Mouse (Mus musculus): ENCODE results near the gene Pgd.
A peak's percentile ranks its signal among the peaks of the same experiment; 100 is the strongest.

Pgd gene

GRCm38 (mm10) chr4:149168016-149168415 is 1.4 kb upstream of the Pgd start:
- DNase-seq (ENCODE audit: low spot score): no peak

GRCm38 (mm10) chr4:149166957-149167611 is 513 bp upstream of the Pgd start:
- DNase-seq (ENCODE audit: low spot score): no peak

- no peak for DNase-seq (ENCODE audit: low spot score)
Observed at GRCm38 (mm10) chr4:149164150-149164549, 2.4 kb downstream of the Pgd start.

- DNase-seq (ENCODE audit: low spot score): no peak
Observed at GRCm38 (mm10) chr4:149163196-149163595, 3.4 kb downstream of the Pgd start.

- DNase-seq (ENCODE audit: low spot score): no peak
Observed at GRCm38 (mm10) chr4:149161166-149161565, 5.4 kb downstream of the Pgd start.

- DNase-seq (ENCODE audit: low spot score): no peak
Observed at GRCm38 (mm10) chr4:149159891-149160290, 6.7 kb downstream of the Pgd start.

GRCm38 (mm10) chr4:149159203-149159602 is 7.4 kb downstream of the Pgd start:
- DNase-seq (ENCODE audit: low spot score): no peak

- no peak for DNase-seq (ENCODE audit: low spot score)
Observed at GRCm38 (mm10) chr4:149157415-149157973, 9.1 kb downstream of the Pgd start.

- DNase-seq (ENCODE audit: low spot score): peak; percentile 69
Observed at GRCm38 (mm10) chr4:149155711-149156110, 10.9 kb downstream of the Pgd start.

- DNase-seq (ENCODE audit: low spot score): no peak
Observed at GRCm38 (mm10) chr4:149154859-149155258, 11.7 kb downstream of the Pgd start.

- no peak for DNase-seq (ENCODE audit: low spot score)
Observed at GRCm38 (mm10) chr4:149150721-149151120, 15.8 kb downstream of the Pgd start.

GRCm38 (mm10) chr4:149150256-149150655 is 16.3 kb downstream of the Pgd start:
- peak; percentile 22 for DNase-seq (ENCODE audit: low spot score)

- no peak for DNase-seq (ENCODE audit: low spot score)
Observed at GRCm38 (mm10) chr4:149149611-149150010, 17.0 kb downstream of the Pgd start.

- DNase-seq (ENCODE audit: low spot score): no peak
Observed at GRCm38 (mm10) chr4:149149196-149149595, 17.4 kb downstream of the Pgd start.

- no peak for DNase-seq (ENCODE audit: low spot score)
Observed at GRCm38 (mm10) chr4:149148084-149148483, 18.5 kb downstream of the Pgd start.

- DNase-seq (ENCODE audit: low spot score): no peak
Observed at GRCm38 (mm10) chr4:149147528-149147927, 19.0 kb downstream of the Pgd start.

- no peak for DNase-seq (ENCODE audit: low spot score)
Observed at GRCm38 (mm10) chr4:149145151-149145550, 21.4 kb downstream of the Pgd start.

GRCm38 (mm10) chr4:149144459-149144858 is 22.1 kb downstream of the Pgd start:
- DNase-seq (ENCODE audit: low spot score): peak; percentile 86

GRCm38 (mm10) chr4:149143594-149143993 is 23.0 kb downstream of the Pgd start:
- no peak for DNase-seq (ENCODE audit: low spot score)

GRCm38 (mm10) chr4:149138515-149138914 is 28.1 kb downstream of the Pgd start:
- no peak for DNase-seq (ENCODE audit: low spot score)

- DNase-seq (ENCODE audit: low spot score): peak; percentile 83
Observed at GRCm38 (mm10) chr4:149136982-149137770, 29.4 kb downstream of the Pgd start, which contains the start of gene Cenps. Gene Cenps (minus strand): TSS chr4:149137629.

- DNase-seq (ENCODE audit: low spot score): no peak
Observed at GRCm38 (mm10) chr4:149136116-149136850, 30.3 kb downstream of the Pgd start.
